Mouse (Mus musculus) testis, adult 10 weeks (tissue): ENCODE results near the gene Clec2g. TPM values are rescaled to one million over a fixed set of nuclear protein-coding genes. Genes with fewer than 3 reads are reported as not detected.

Source experiments
- polyA plus RNA-seq: library from polyadenylated mRNA; stranded (reverse); fragments of 350-450 nt; fragmentation: Illumina TruSeq; extraction: RNeasy Lipid Tissue Mini Kit (QIAGEN cat#74804); gene quantifications from one replicate; pipeline ENCODE4 v1.2.3, GENCODE M21; 2014; ENCODE audit warnings: low read depth, low replicate concordance

Clec2g gene
- not detected for polyA plus RNA-seq

GRCm38 (mm10) chr6:128934081-128934480 is at the start of gene Clec2g:
TSS of gene Clec2g (plus strand) at chr6:128934381.

GRCm38 (mm10) chr6:128887091-128887790 is 46.9 kb upstream of the Clec2g start, which contains the start of gene Clec2i:
TSS of gene Clec2i (plus strand) at chr6:128887588.

GRCm38 (mm10) chr6:128890948-128891355 is 43.2 kb upstream of the Clec2g start, which contains the start of gene BC035044:
TSS of gene BC035044 (minus strand) at chr6:128891126.

Other genes starting within 250 kb of the Clec2g start
- gene Klrb1, start 211.3 kb upstream of the Clec2g start, polyA plus RNA-seq, result 90.0 TPM
- 0.67 TPM for gene Klrb1c, start 145.2 kb upstream of the Clec2g start, polyA plus RNA-seq
- gene Gm44511, start 108.1 kb upstream of the Clec2g start, polyA plus RNA-seq, result not detected
- not detected for gene Klrb1b, start 108.0 kb upstream of the Clec2g start, polyA plus RNA-seq
- gene Clec2i, start 46.8 kb upstream of the Clec2g start, polyA plus RNA-seq, result 0.38 TPM
- gene BC035044, start 43.3 kb upstream of the Clec2g start, polyA plus RNA-seq, result 0.25 TPM
- gene Klrb1f, start 111.5 kb downstream of the Clec2g start, polyA plus RNA-seq, result not detected
- gene Clec2e, start 166.5 kb downstream of the Clec2g start, polyA plus RNA-seq, result not detected
- 9.6 TPM for gene Clec2d, start 246.2 kb downstream of the Clec2g start, polyA plus RNA-seq